In genomic region chr2:157317220-157317619, GRCm38 (mm10) we compare ENCODE assay signal across 30 mouse cellular contexts. TPM values are rescaled to one million over a fixed set of nuclear protein-coding genes. Genes with fewer than 3 reads are reported as not detected.
DNase-seq lines count a peak whose midpoint lies in the region; ATAC-seq and TF ChIP-seq lines count a peak whose summit lies in the region.
"Had no signal": no experiment of that assay in that cellular context is flagged by ENCODE, and none has a peak within 500 bp of the region (broad histone marks: within the 10 kb centered on the region; RNA-seq: fewer than 3 reads in every experiment).

No protein-coding gene starts in this region.

- H3K4me3 ChIP-seq in embryonic facial prominence, embryonic 14.5 days (ENCODE audit: low read depth, low read length), result no peak overlapping the region
- no peak overlapping the region for H3K4me3 ChIP-seq in embryonic facial prominence, embryonic 10.5 days
- H3K4me3 ChIP-seq in hindbrain, embryonic 13.5 days, result no peak overlapping the region
- H3K4me3 ChIP-seq in hindbrain, embryonic 12.5 days, result no peak overlapping the region
- H3K4me3 ChIP-seq in liver, embryonic 16.5 days (ENCODE audit: low read depth, low read length), result no peak overlapping the region
- no peak overlapping the region for H3K4me3 ChIP-seq in liver, embryonic 11.5 days (ENCODE audit: low read depth, low read length)
- no peak overlapping the region for H3K4me3 ChIP-seq in midbrain, embryonic 16.5 days (ENCODE audit: low read depth, low read length)
- H3K4me3 ChIP-seq in midbrain, postnatal 0 days (ENCODE audit: low read depth, low read length), result no peak overlapping the region
- H3K4me3 ChIP-seq: heart, adult 2 months; limb, embryonic 13.5 days; neural tube, embryonic 15.5 days had no signal

- WGBS in embryonic facial prominence, embryonic 14.5 days, result 91% methylated on average over 6 of the region's 6 CpGs
- WGBS in embryonic facial prominence, embryonic 10.5 days, result 93% methylated on average over 6 of the region's 6 CpGs
- 89% methylated on average over 6 of the region's 6 CpGs for WGBS in hindbrain, embryonic 13.5 days
- 93% methylated on average over 6 of the region's 6 CpGs for WGBS in hindbrain, embryonic 12.5 days
- WGBS in liver, embryonic 16.5 days (ENCODE audit: insufficient replicate concordance), result 72% methylated on average over 6 of the region's 6 CpGs
- WGBS in liver, embryonic 11.5 days, result 90% methylated on average over 6 of the region's 6 CpGs
- WGBS in midbrain, embryonic 16.5 days, result 87% methylated on average over 6 of the region's 6 CpGs
- WGBS in midbrain, postnatal 0 days, result 85% methylated on average over 6 of the region's 6 CpGs

- no peaks in the 10 kb centered on the region for H3K9me3 ChIP-seq in embryonic facial prominence, embryonic 14.5 days (ENCODE audit: control insufficient read depth, low read length)
- H3K9me3 ChIP-seq in embryonic facial prominence, embryonic 10.5 days, result no peaks in the 10 kb centered on the region
- no peaks in the 10 kb centered on the region for H3K9me3 ChIP-seq in hindbrain, embryonic 13.5 days
- H3K9me3 ChIP-seq in hindbrain, embryonic 12.5 days (replicated peaks), result no peaks in the 10 kb centered on the region
- no peaks in the 10 kb centered on the region for H3K9me3 ChIP-seq in liver, embryonic 16.5 days (replicated peaks; ENCODE audit: control insufficient read depth, low read length)
- no peaks in the 10 kb centered on the region for H3K9me3 ChIP-seq in liver, embryonic 11.5 days (ENCODE audit: control insufficient read depth, low read length)
- no peaks in the 10 kb centered on the region for H3K9me3 ChIP-seq in midbrain, embryonic 16.5 days (replicated peaks; ENCODE audit: control insufficient read depth, low read length, poor library complexity, severe bottlenecking)
- H3K9me3 ChIP-seq in midbrain, postnatal 0 days (ENCODE audit: low read length), result no peaks in the 10 kb centered on the region
- H3K9me3 ChIP-seq: limb, embryonic 13.5 days; neural tube, embryonic 15.5 days had no signal

- H3K9ac ChIP-seq in embryonic facial prominence, embryonic 14.5 days (ENCODE audit: low read depth, low read length), result no peak overlapping the region
- no peak overlapping the region for H3K9ac ChIP-seq in hindbrain, embryonic 13.5 days
- H3K9ac ChIP-seq in hindbrain, embryonic 12.5 days, result no peak overlapping the region
- no peak overlapping the region for H3K9ac ChIP-seq in liver, embryonic 16.5 days (ENCODE audit: low read depth, low read length)
- no peak overlapping the region for H3K9ac ChIP-seq in liver, embryonic 11.5 days (ENCODE audit: low read depth, low read length)
- H3K9ac ChIP-seq in midbrain, embryonic 16.5 days (ENCODE audit: low read depth, low read length), result no peak overlapping the region
- no peak overlapping the region for H3K9ac ChIP-seq in midbrain, postnatal 0 days (replicated peaks; ENCODE audit: low read length, poor library complexity, severe bottlenecking)
- H3K9ac ChIP-seq: limb, embryonic 13.5 days; liver, embryonic 14.5 days; neural tube, embryonic 15.5 days had no signal

- H3K36me3 ChIP-seq in embryonic facial prominence, embryonic 14.5 days (ENCODE audit: control insufficient read depth, insufficient read depth, low read length), result peaks cover 95% of the 10 kb centered on the region
- H3K36me3 ChIP-seq in embryonic facial prominence, embryonic 10.5 days (replicated peaks), result peaks cover 100% of the 10 kb centered on the region
- H3K36me3 ChIP-seq in hindbrain, embryonic 13.5 days, result peaks cover 89% of the 10 kb centered on the region
- peaks cover 87% of the 10 kb centered on the region for H3K36me3 ChIP-seq in hindbrain, embryonic 12.5 days
- H3K36me3 ChIP-seq in liver, embryonic 16.5 days (ENCODE audit: control insufficient read depth, insufficient read depth), result peaks cover 58% of the 10 kb centered on the region
- peaks cover 72% of the 10 kb centered on the region for H3K36me3 ChIP-seq in liver, embryonic 11.5 days (ENCODE audit: control insufficient read depth, insufficient read depth, low read length)
- H3K36me3 ChIP-seq in midbrain, embryonic 16.5 days (ENCODE audit: control insufficient read depth, insufficient read depth, low read length), result peaks cover 18% of the 10 kb centered on the region
- H3K36me3 ChIP-seq in midbrain, postnatal 0 days (ENCODE audit: insufficient read depth, low read length), result peaks cover 30% of the 10 kb centered on the region

- no peak for ATAC-seq in embryonic facial prominence, embryonic 14.5 days (ENCODE audit: low read depth)
- no peak for ATAC-seq in hindbrain, embryonic 13.5 days (ENCODE audit: low FRiP score)
- no peak for ATAC-seq in hindbrain, embryonic 12.5 days (ENCODE audit: low FRiP score)
- peak; percentile 48; the same call in 1 of the 2 replicates for ATAC-seq in liver, embryonic 16.5 days (ENCODE audit: low read depth)
- no peak for ATAC-seq in liver, embryonic 11.5 days (replicated peaks; ENCODE audit: low FRiP score)
- ATAC-seq in midbrain, embryonic 16.5 days, result no peak
- ATAC-seq in midbrain, postnatal 0 days (ENCODE audit: low FRiP score), result no peak
- ATAC-seq: activated CD4-positive, CD25-positive, alpha-beta regulatory T cell, adult 4 months; inflammation-experienced regulatory T-cells, adult 6 months had no signal

- H3K4me1 ChIP-seq in embryonic facial prominence, embryonic 14.5 days (ENCODE audit: control insufficient read depth, insufficient read depth, low read length), result no peaks in the 10 kb centered on the region
- H3K4me1 ChIP-seq in embryonic facial prominence, embryonic 10.5 days, result peaks cover 15% of the 10 kb centered on the region
- H3K4me1 ChIP-seq in hindbrain, embryonic 13.5 days (replicated peaks), result peaks cover 52% of the 10 kb centered on the region
- no peaks in the 10 kb centered on the region for H3K4me1 ChIP-seq in hindbrain, embryonic 12.5 days
- no peaks in the 10 kb centered on the region for H3K4me1 ChIP-seq in liver, embryonic 16.5 days (ENCODE audit: control insufficient read depth, low read depth, low read length)
- H3K4me1 ChIP-seq in liver, embryonic 11.5 days (replicated peaks; ENCODE audit: control insufficient read depth, insufficient read depth, low read length), result no peaks in the 10 kb centered on the region
- peaks cover 18% of the 10 kb centered on the region for H3K4me1 ChIP-seq in midbrain, embryonic 16.5 days (ENCODE audit: control insufficient read depth, insufficient read depth, low read length)
- 0 out of 2 replicates have a peak, but pooled peaks cover 6% of the 10 kb centered on the region for H3K4me1 ChIP-seq in midbrain, postnatal 0 days (ENCODE audit: insufficient read depth, low read length)

- no peak overlapping the region for H3K27ac ChIP-seq in embryonic facial prominence, embryonic 14.5 days (replicated peaks; ENCODE audit: low read depth, low read length)
- H3K27ac ChIP-seq in embryonic facial prominence, embryonic 10.5 days (replicated peaks), result no peak overlapping the region
- H3K27ac ChIP-seq in hindbrain, embryonic 13.5 days, result peak overlapping the region; percentile 36
- no peak overlapping the region for H3K27ac ChIP-seq in hindbrain, embryonic 12.5 days
- no peak overlapping the region for H3K27ac ChIP-seq in liver, embryonic 16.5 days (ENCODE audit: low read length)
- H3K27ac ChIP-seq in liver, embryonic 11.5 days (ENCODE audit: low read depth, low read length), result no peak overlapping the region
- peak overlapping the region; percentile 36; the same call in 1 of the 2 replicates for H3K27ac ChIP-seq in midbrain, embryonic 16.5 days (ENCODE audit: low read length)
- no peak overlapping the region for H3K27ac ChIP-seq in midbrain, postnatal 0 days (ENCODE audit: low read depth, low read length)
- H3K27ac ChIP-seq: heart, adult 2 months; limb, embryonic 13.5 days; liver, embryonic 14.5 days; neural tube, embryonic 15.5 days had no signal

- TF ChIP-seq CTCF in midbrain, postnatal 0 days (IDR thresholded peaks at IDR 0.05), result no peak

- peak; percentile 49 for DNase-seq in embryonic facial prominence, embryonic 14.5 days (ENCODE audit: low spot score)
- no peak for DNase-seq in embryonic facial prominence, embryonic 10.5 days (ENCODE audit: low spot score)
- no peak for DNase-seq in liver, embryonic 11.5 days (ENCODE audit: low spot score)
- no peak for DNase-seq in midbrain, postnatal 0 days (ENCODE audit: low spot score)
- DNase-seq: adrenal gland, adult 8-10 months; cerebellum, adult 11-12 months; cerebellum, postnatal 10 days; gastrocnemius, postnatal 36 days; heart, adult 2 months; heart, postnatal 4 days; kidney, postnatal 25 days; right cerebral cortex, adult 18-20 months; right cerebral cortex, postnatal 4 days; thymus, postnatal 25 days had no signal

- H3K27me3 ChIP-seq in embryonic facial prominence, embryonic 14.5 days (replicated peaks; ENCODE audit: control insufficient read depth, insufficient read depth, low read length), result no peaks in the 10 kb centered on the region
- no peaks in the 10 kb centered on the region for H3K27me3 ChIP-seq in embryonic facial prominence, embryonic 10.5 days (replicated peaks; ENCODE audit: low read depth, poor library complexity, severe bottlenecking)
- H3K27me3 ChIP-seq in hindbrain, embryonic 13.5 days, result no peaks in the 10 kb centered on the region
- H3K27me3 ChIP-seq in hindbrain, embryonic 12.5 days, result no peaks in the 10 kb centered on the region
- no peaks in the 10 kb centered on the region for H3K27me3 ChIP-seq in liver, embryonic 16.5 days (ENCODE audit: control insufficient read depth, insufficient read depth, low read depth, low read length)
- no peaks in the 10 kb centered on the region for H3K27me3 ChIP-seq in liver, embryonic 11.5 days (replicated peaks; ENCODE audit: control insufficient read depth, insufficient read depth, low read length)
- H3K27me3 ChIP-seq in midbrain, embryonic 16.5 days (ENCODE audit: control insufficient read depth, insufficient read depth, low read depth, low read length), result no peaks in the 10 kb centered on the region
- H3K27me3 ChIP-seq in midbrain, postnatal 0 days (ENCODE audit: insufficient read depth, low read length), result no peaks in the 10 kb centered on the region
- H3K27me3 ChIP-seq: limb, embryonic 13.5 days; neural tube, embryonic 15.5 days had no signal

- no peak overlapping the region for H3K4me2 ChIP-seq in embryonic facial prominence, embryonic 14.5 days (ENCODE audit: low read depth, low read length)
- no peak overlapping the region for H3K4me2 ChIP-seq in hindbrain, embryonic 13.5 days
- H3K4me2 ChIP-seq in hindbrain, embryonic 12.5 days (replicated peaks), result no peak overlapping the region
- H3K4me2 ChIP-seq in liver, embryonic 16.5 days (ENCODE audit: low read depth, low read length), result no peak overlapping the region
- no peak overlapping the region for H3K4me2 ChIP-seq in liver, embryonic 11.5 days
- H3K4me2 ChIP-seq in midbrain, embryonic 16.5 days (ENCODE audit: low read length), result no peak overlapping the region
- H3K4me2 ChIP-seq in midbrain, postnatal 0 days (ENCODE audit: low read depth, low read length, poor library complexity, severe bottlenecking), result no peak overlapping the region
- H3K4me2 ChIP-seq: limb, embryonic 13.5 days; neural tube, embryonic 15.5 days had no signal

RNA-seq across cellular contexts. Expression of gene Ghrh, which starts 30.1 kb away (rescaled TPM):
- 0.51 TPM in 1 of 2 replicates, not detected in the other for polyA plus RNA-seq in embryonic facial prominence, embryonic 14.5 days (2014; fragmentation: Nextera tagmentation; extraction: Ambion mirVana)
- 0.34 and 1.3 TPM in 2 replicates for polyA plus RNA-seq in embryonic facial prominence, embryonic 10.5 days (2016; fragmentation: Nextera tagmentation; extraction: Ambion mirVana)
- polyA plus RNA-seq in hindbrain, embryonic 13.5 days (2015; fragmentation: Nextera tagmentation; extraction: Ambion mirVana), result 0.48 and 1.1 TPM in 2 replicates
- polyA plus RNA-seq in hindbrain, embryonic 12.5 days (2016; fragmentation: Nextera tagmentation; extraction: Ambion mirVana), result 0.46 and 2.8 TPM in 2 replicates
- polyA plus RNA-seq in liver, embryonic 16.5 days (2015; fragmentation: Nextera tagmentation; extraction: Ambion mirVana), result not detected in 2 replicates
- polyA plus RNA-seq in liver, embryonic 11.5 days (2014; fragmentation: Nextera tagmentation; extraction: Ambion mirVana), result not detected in 2 replicates
- 2.6 and 2.7 TPM in 2 replicates for polyA plus RNA-seq in midbrain, embryonic 16.5 days (2015; fragmentation: Nextera tagmentation; extraction: Ambion mirVana)
- 1.3 and 3.0 TPM in 2 replicates for total RNA-seq in midbrain, postnatal 0 days (2014; rRNA removed)
- 5.0 and 7.6 TPM in 2 replicates for polyA plus RNA-seq in midbrain, postnatal 0 days (2015; fragmentation: Nextera tagmentation; extraction: Ambion mirVana)
- total RNA-seq: adrenal gland, adult 8-10 months; gastrocnemius, adult 18-20 months; gastrocnemius, postnatal 36 days; heart, adult 2 months; heart, postnatal 4 days; left cerebral cortex, postnatal 14 days; megakaryocyte-erythroid progenitor cell, adult 5-6 weeks had no signal
- polyA plus RNA-seq: activated CD4-positive, CD25-positive, alpha-beta regulatory T cell, adult 4 months; cortical plate, adult 2 months; heart, adult 2 months; heart, embryonic 16.5 days; inflammation-experienced regulatory T-cells, adult 6 months; kidney, embryonic 14.5 days; limb, embryonic 13.5 days; stomach, embryonic 14.5 days had no signal

RNA-seq across cellular contexts. Expression of gene Mroh8, which starts 37.9 kb away (rescaled TPM):
- 0.12 and 0.29 TPM in 2 replicates for polyA plus RNA-seq in embryonic facial prominence, embryonic 14.5 days (2014; fragmentation: Nextera tagmentation; extraction: Ambion mirVana)
- 0.73 and 1.0 TPM in 2 replicates for polyA plus RNA-seq in embryonic facial prominence, embryonic 10.5 days (2016; fragmentation: Nextera tagmentation; extraction: Ambion mirVana)
- 0.43 and 0.58 TPM in 2 replicates for polyA plus RNA-seq in hindbrain, embryonic 13.5 days (2015; fragmentation: Nextera tagmentation; extraction: Ambion mirVana)
- polyA plus RNA-seq in hindbrain, embryonic 12.5 days (2016; fragmentation: Nextera tagmentation; extraction: Ambion mirVana), result 0.62 and 0.68 TPM in 2 replicates
- 0.21 and 0.25 TPM in 2 replicates for polyA plus RNA-seq in liver, embryonic 16.5 days (2015; fragmentation: Nextera tagmentation; extraction: Ambion mirVana)
- 0.29 and 0.57 TPM in 2 replicates for polyA plus RNA-seq in liver, embryonic 11.5 days (2014; fragmentation: Nextera tagmentation; extraction: Ambion mirVana)
- 0.54 and 0.63 TPM in 2 replicates for polyA plus RNA-seq in midbrain, embryonic 16.5 days (2015; fragmentation: Nextera tagmentation; extraction: Ambion mirVana)
- 0.09 and 0.66 TPM in 2 replicates for total RNA-seq in midbrain, postnatal 0 days (2014; rRNA removed)
- polyA plus RNA-seq in midbrain, postnatal 0 days (2015; fragmentation: Nextera tagmentation; extraction: Ambion mirVana), result 0.44 and 0.47 TPM in 2 replicates
- total RNA-seq: megakaryocyte-erythroid progenitor cell, adult 5-6 weeks had no signal
- polyA plus RNA-seq: activated CD4-positive, CD25-positive, alpha-beta regulatory T cell, adult 4 months had no signal

RNA-seq across cellular contexts. Expression of gene Rpn2, which starts 38.4 kb away (rescaled TPM):
- polyA plus RNA-seq in embryonic facial prominence, embryonic 14.5 days (2014; fragmentation: Nextera tagmentation; extraction: Ambion mirVana), result 310 and 342 TPM in 2 replicates
- 266 and 277 TPM in 2 replicates for polyA plus RNA-seq in embryonic facial prominence, embryonic 10.5 days (2016; fragmentation: Nextera tagmentation; extraction: Ambion mirVana)
- polyA plus RNA-seq in hindbrain, embryonic 13.5 days (2015; fragmentation: Nextera tagmentation; extraction: Ambion mirVana), result 203 and 208 TPM in 2 replicates
- 224 and 239 TPM in 2 replicates for polyA plus RNA-seq in hindbrain, embryonic 12.5 days (2016; fragmentation: Nextera tagmentation; extraction: Ambion mirVana)
- 165 and 168 TPM in 2 replicates for polyA plus RNA-seq in liver, embryonic 16.5 days (2015; fragmentation: Nextera tagmentation; extraction: Ambion mirVana)
- 302 and 331 TPM in 2 replicates for polyA plus RNA-seq in liver, embryonic 11.5 days (2014; fragmentation: Nextera tagmentation; extraction: Ambion mirVana)
- polyA plus RNA-seq in midbrain, embryonic 16.5 days (2015; fragmentation: Nextera tagmentation; extraction: Ambion mirVana), result 207 and 225 TPM in 2 replicates
- total RNA-seq in midbrain, postnatal 0 days (2014; rRNA removed), result 233 and 242 TPM in 2 replicates
- 193 and 204 TPM in 2 replicates for polyA plus RNA-seq in midbrain, postnatal 0 days (2015; fragmentation: Nextera tagmentation; extraction: Ambion mirVana)

RNA-seq across cellular contexts. Expression of gene Manbal, which starts 50.2 kb away (rescaled TPM):
- polyA plus RNA-seq in embryonic facial prominence, embryonic 14.5 days (2014; fragmentation: Nextera tagmentation; extraction: Ambion mirVana), result 39.7 and 43.3 TPM in 2 replicates
- polyA plus RNA-seq in embryonic facial prominence, embryonic 10.5 days (2016; fragmentation: Nextera tagmentation; extraction: Ambion mirVana), result 61.1 and 66.5 TPM in 2 replicates
- polyA plus RNA-seq in hindbrain, embryonic 13.5 days (2015; fragmentation: Nextera tagmentation; extraction: Ambion mirVana), result 91.7 and 95.8 TPM in 2 replicates
- polyA plus RNA-seq in hindbrain, embryonic 12.5 days (2016; fragmentation: Nextera tagmentation; extraction: Ambion mirVana), result 72.4 and 73.9 TPM in 2 replicates
- 20.1 and 20.5 TPM in 2 replicates for polyA plus RNA-seq in liver, embryonic 16.5 days (2015; fragmentation: Nextera tagmentation; extraction: Ambion mirVana)
- polyA plus RNA-seq in liver, embryonic 11.5 days (2014; fragmentation: Nextera tagmentation; extraction: Ambion mirVana), result 21.2 and 23.0 TPM in 2 replicates
- polyA plus RNA-seq in midbrain, embryonic 16.5 days (2015; fragmentation: Nextera tagmentation; extraction: Ambion mirVana), result 94.6 and 111 TPM in 2 replicates
- total RNA-seq in midbrain, postnatal 0 days (2014; rRNA removed), result 70.8 and 70.9 TPM in 2 replicates
- polyA plus RNA-seq in midbrain, postnatal 0 days (2015; fragmentation: Nextera tagmentation; extraction: Ambion mirVana), result 129 and 132 TPM in 2 replicates

Comparison
In these comparisons a context has a peak if more than half of its experiments do, and no peak if none do; other contexts are left out.
1. H3K27ac ChIP-seq: peak in hindbrain, embryonic 13.5 days (single experiment) and midbrain, embryonic 16.5 days (single experiment); none in embryonic facial prominence, embryonic 14.5 days (single experiment), embryonic facial prominence, embryonic 10.5 days (single experiment), hindbrain, embryonic 12.5 days (single experiment), liver, embryonic 16.5 days (single experiment), liver, embryonic 11.5 days (single experiment) and midbrain, postnatal 0 days (single experiment).